Mouse (Mus musculus): ENCODE measurements around the gene Hspb7.

Hspb7 gene

GRCm38 (mm10) chr4:141468576-141468975 is 48.0 kb downstream of the Hspb7 start:
- in situ Hi-C loops (cut with MboI, MseI) = no loop called here

GRCm38 (mm10) chr4:141469343-141469742 is 48.8 kb downstream of the Hspb7 start:
- in situ Hi-C loops (cut with MboI, MseI) = no loop called here

DNA sequence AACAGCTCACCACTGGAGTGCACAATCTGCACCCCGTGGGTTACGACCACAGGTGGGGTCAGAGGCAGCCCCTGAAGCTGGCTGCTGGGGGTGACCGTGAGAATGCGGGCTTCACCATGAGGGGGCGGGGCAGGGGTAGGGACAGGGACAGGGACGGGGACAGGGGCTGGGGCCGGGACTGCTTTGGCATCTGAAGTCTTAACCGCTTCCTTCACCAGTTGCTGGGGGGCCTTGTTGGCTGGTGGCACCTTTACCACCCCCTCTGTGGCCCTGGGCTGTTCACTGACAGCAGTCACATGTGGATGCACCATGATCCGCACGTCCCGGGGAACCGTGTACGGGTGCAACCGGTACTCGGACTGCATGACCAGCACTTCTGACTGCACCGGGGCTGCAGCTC is 50.9 kb downstream of the Hspb7 start:
- in situ Hi-C loops (cut with MboI, MseI) = no loop called here

- in situ Hi-C loops (cut with MboI, MseI) = no loop called here
Observed at GRCm38 (mm10) chr4:141472641-141473321, 52.2 kb downstream of the Hspb7 start.

- in situ Hi-C loops (cut with MboI, MseI) = no loop called here
Observed at GRCm38 (mm10) chr4:141474431-141474830, 53.9 kb downstream of the Hspb7 start.
